Mouse (Mus musculus): Measurements from ENCODE around the gene Elk4.

DNA sequence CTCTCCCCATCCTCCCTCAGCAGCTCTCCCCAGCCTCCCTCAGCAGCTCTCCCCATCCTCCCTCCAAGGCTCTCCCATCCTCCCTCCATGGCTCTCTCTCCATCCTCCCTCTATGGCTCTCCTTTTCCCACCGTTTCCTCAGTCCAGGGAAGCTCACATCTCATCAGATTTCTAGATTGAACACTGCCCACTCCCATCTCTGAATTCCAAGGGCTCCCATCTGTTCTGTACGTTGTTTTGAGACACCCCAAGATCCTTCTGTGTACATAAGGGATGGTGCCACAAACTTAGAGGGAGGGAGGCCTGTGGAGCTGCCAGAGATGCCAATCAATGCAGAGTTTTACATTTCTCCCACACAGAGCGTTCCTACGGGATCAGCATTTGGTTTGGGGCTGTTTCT is 36.4 kb downstream of the Elk4 start:
- TF ChIP-seq CTCF (IDR thresholded peaks at IDR 0.05; ENCODE audit: low read depth) = no peak
- no peak for TF ChIP-seq EP300 (IDR thresholded peaks at IDR 0.05; ENCODE audit: low read depth)

Measured in liver, embryonic 14.5 days (tissue).